Mouse (Mus musculus) brain, adult 2 months (tissue): Measurements from ENCODE around the gene Canx.
"Not testable (repeated sequence)": the region's sequence is repeated elsewhere in the genome, so short reads cannot be mapped to it uniquely, and the experiment has no call there.

Experiments used
- DNase-seq: peaks from one replicate; pipeline ENCODE4 v3.0.0; 2011; ENCODE audit warnings: low read depth, low spot score

Gene Canx

GRCm38 (mm10) chr11:50333181-50333580 is 7.7 kb upstream of the Canx start:
- no peak for DNase-seq

GRCm38 (mm10) chr11:50329378-50329777 is 3.9 kb upstream of the Canx start:
- DNase-seq: no peak

- DNase-seq: no peak
These were observed 2.7 kb upstream of the Canx start for GRCm38 (mm10) chr11:50328075-50328625.

GRCm38 (mm10) chr11:50326302-50326966 is 961 bp upstream of the Canx start:
- peak; percentile 32 for DNase-seq

- no peak for DNase-seq
These were observed 562 bp downstream of the Canx start for GRCm38 (mm10) chr11:50324751-50325471.

- DNase-seq: no peak
These were observed 1.6 kb downstream of the Canx start for GRCm38 (mm10) chr11:50323843-50324242.

GRCm38 (mm10) chr11:50322345-50322744 is 3.1 kb downstream of the Canx start:
- DNase-seq: no peak

- no peak for DNase-seq
These were observed 4.2 kb downstream of the Canx start for GRCm38 (mm10) chr11:50321239-50321638.

- DNase-seq: not testable (repeated sequence)
These were observed 6.1 kb downstream of the Canx start for GRCm38 (mm10) chr11:50319343-50319742.

- DNase-seq: no peak
These were observed 12.7 kb downstream of the Canx start for GRCm38 (mm10) chr11:50312803-50313202.

- DNase-seq: no peak
These were observed 22.1 kb downstream of the Canx start for GRCm38 (mm10) chr11:50303406-50303805.

GRCm38 (mm10) chr11:50292190-50292855 is 33.1 kb downstream of the Canx start, which contains the start of gene Maml1:
TSS of gene Maml1 (minus strand) at chr11:50292311.
- DNase-seq: peak; percentile 99

GRCm38 (mm10) chr11:50291321-50292165 is 33.9 kb downstream of the Canx start:
- peak; percentile 64 for DNase-seq

- no peak for DNase-seq
These were observed 34.8 kb downstream of the Canx start for GRCm38 (mm10) chr11:50290486-50291225.

- DNase-seq: no peak
These were observed 39.0 kb downstream of the Canx start for GRCm38 (mm10) chr11:50286428-50286827.

GRCm38 (mm10) chr11:50285696-50286095 is 39.8 kb downstream of the Canx start:
- DNase-seq: no peak

- no peak for DNase-seq
These were observed 40.2 kb downstream of the Canx start for GRCm38 (mm10) chr11:50285263-50285662.

GRCm38 (mm10) chr11:50280053-50280452 is 45.4 kb downstream of the Canx start:
- no peak for DNase-seq

- DNase-seq: no peak
These were observed 46.5 kb downstream of the Canx start for GRCm38 (mm10) chr11:50279005-50279404.

- no peak for DNase-seq
These were observed 47.8 kb downstream of the Canx start for GRCm38 (mm10) chr11:50277706-50278105.

- no peak for DNase-seq
These were observed 48.4 kb downstream of the Canx start for GRCm38 (mm10) chr11:50277025-50277424.
